Mouse (Mus musculus): ENCODE results near the gene Sncb. TPM values are rescaled to one million over a fixed set of nuclear protein-coding genes. Genes with fewer than 3 reads are reported as not detected.

Sncb gene
- polyA plus RNA-seq (2015; fragmentation: Nextera tagmentation; extraction: Ambion mirVana), result not detected in 2 replicates

GRCm38 (mm10) chr13:54766192-54766768 lies at the start of gene Sncb:
Gene Sncb, minus strand, starts transcription at chr13:54766595.
- ATAC-seq (replicated peaks; ENCODE audit: low FRiP score, low read depth), result no peak
- WGBS, result 2% methylated on average over 35 of the region's 35 CpGs

GRCm38 (mm10) chr13:54813381-54813780 lies 47.0 kb upstream of the Sncb start:
- DNase-seq (ENCODE audit: low spot score), result no peak
- 84% methylated on average over 9 of the region's 9 CpGs for WGBS
- no peak for ATAC-seq (replicated peaks; ENCODE audit: low FRiP score, low read depth)
- no peak overlapping the region for H3K4me3 ChIP-seq (replicated peaks; ENCODE audit: low read depth, low read length)
- H3K4me2 ChIP-seq (ENCODE audit: low read length), result no peak overlapping the region
- H3K27me3 ChIP-seq (ENCODE audit: insufficient read depth, low read length), result no peaks in the 10 kb centered on the region
- H3K9ac ChIP-seq (ENCODE audit: low read depth, low read length), result no peak overlapping the region
- TF ChIP-seq CTCF (IDR thresholded peaks at IDR 0.05; ENCODE audit: low read depth), result no peak
- H3K27ac ChIP-seq, result no peak overlapping the region
- H3K9me3 ChIP-seq (replicated peaks; ENCODE audit: low read length), result no peaks in the 10 kb centered on the region
- H3K4me1 ChIP-seq (replicated peaks; ENCODE audit: insufficient read depth, low read length), result no peaks in the 10 kb centered on the region
- no peaks in the 10 kb centered on the region for H3K36me3 ChIP-seq (ENCODE audit: insufficient read depth, low read length)

More at GRCm38 (mm10) chr13:54766192-54766768, at the start of gene Sncb:
- peaks cover 39% of the 10 kb centered on the region for H3K27me3 ChIP-seq (ENCODE audit: insufficient read depth, low read length)
- peak within 1 kb of the TSS; percentile 17 for H3K4me3 ChIP-seq (replicated peaks; ENCODE audit: low read depth, low read length)
- H3K36me3 ChIP-seq (ENCODE audit: insufficient read depth, low read length), result no peaks in the 10 kb centered on the region
- H3K27ac ChIP-seq, result no peak within 1 kb of the TSS
- DNase-seq (ENCODE audit: low spot score), result peak; percentile 61
- H3K9ac ChIP-seq (ENCODE audit: low read depth, low read length), result no peak within 1 kb of the TSS
- H3K9me3 ChIP-seq (replicated peaks; ENCODE audit: low read length), result no peaks in the 10 kb centered on the region
- peak within 1 kb of the TSS; percentile 47 for H3K4me2 ChIP-seq (ENCODE audit: low read length)
- TF ChIP-seq CTCF (IDR thresholded peaks at IDR 0.05; ENCODE audit: low read depth), result peak; percentile 79
- peaks cover 8% of the 10 kb centered on the region for H3K4me1 ChIP-seq (replicated peaks; ENCODE audit: insufficient read depth, low read length)

GRCm38 (mm10) chr13:54811476-54811875 lies 45.1 kb upstream of the Sncb start:
- Histone ChIP-seq H3K36me3 (ENCODE audit: insufficient read depth, low read length) (no peaks in the 10 kb centered on the region), H3K9ac (ENCODE audit: low read depth, low read length) (no peak overlapping the region), H3K9me3 (replicated peaks; ENCODE audit: low read length) (no peaks in the 10 kb centered on the region), H3K27ac (no peak overlapping the region), H3K4me2 (ENCODE audit: low read length) (no peak overlapping the region), H3K4me3 (replicated peaks; ENCODE audit: low read depth, low read length) (no peak overlapping the region), H3K4me1 (replicated peaks; ENCODE audit: insufficient read depth, low read length) (no peaks in the 10 kb centered on the region), H3K27me3 (ENCODE audit: insufficient read depth, low read length) (no peaks in the 10 kb centered on the region)
- ATAC-seq (replicated peaks; ENCODE audit: low FRiP score, low read depth) (no peak), DNase-seq (ENCODE audit: low spot score) (no peak)
- 50% methylated on average over 7 of the region's 7 CpGs for WGBS
- no peak for TF ChIP-seq CTCF (IDR thresholded peaks at IDR 0.05; ENCODE audit: low read depth)

GRCm38 (mm10) chr13:54808067-54808466 lies 41.7 kb upstream of the Sncb start:
- no peak for ATAC-seq (replicated peaks; ENCODE audit: low FRiP score, low read depth)

GRCm38 (mm10) chr13:54806434-54806976 lies 40.1 kb upstream of the Sncb start:
- no peaks in the 10 kb centered on the region for H3K36me3 ChIP-seq (ENCODE audit: insufficient read depth, low read length)
- ATAC-seq (replicated peaks; ENCODE audit: low FRiP score, low read depth), result peak; percentile 43
- H3K4me3 ChIP-seq (replicated peaks; ENCODE audit: low read depth, low read length), result no peak overlapping the region
- no peak overlapping the region for H3K4me2 ChIP-seq (ENCODE audit: low read length)
- TF ChIP-seq CTCF (IDR thresholded peaks at IDR 0.05; ENCODE audit: low read depth), result no peak
- DNase-seq (ENCODE audit: low spot score), result peak; percentile 56
- no peaks in the 10 kb centered on the region for H3K4me1 ChIP-seq (replicated peaks; ENCODE audit: insufficient read depth, low read length)
- H3K27ac ChIP-seq, result no peak overlapping the region
- no peaks in the 10 kb centered on the region for H3K9me3 ChIP-seq (replicated peaks; ENCODE audit: low read length)
- 13% methylated on average over 13 of the region's 13 CpGs for WGBS
- H3K9ac ChIP-seq (ENCODE audit: low read depth, low read length), result no peak overlapping the region
- no peaks in the 10 kb centered on the region for H3K27me3 ChIP-seq (ENCODE audit: insufficient read depth, low read length)

More at GRCm38 (mm10) chr13:54808067-54808466, 41.7 kb upstream of the Sncb start:
- H3K9ac ChIP-seq (ENCODE audit: low read depth, low read length), result no peak overlapping the region
- no peak for DNase-seq (ENCODE audit: low spot score)
- 75% methylated on average over 12 of the region's 12 CpGs for WGBS
- H3K4me1 ChIP-seq (replicated peaks; ENCODE audit: insufficient read depth, low read length), result no peaks in the 10 kb centered on the region
- no peak for TF ChIP-seq CTCF (IDR thresholded peaks at IDR 0.05; ENCODE audit: low read depth)
- H3K27ac ChIP-seq, result no peak overlapping the region
- no peaks in the 10 kb centered on the region for H3K27me3 ChIP-seq (ENCODE audit: insufficient read depth, low read length)
- no peak overlapping the region for H3K4me2 ChIP-seq (ENCODE audit: low read length)
- no peak overlapping the region for H3K4me3 ChIP-seq (replicated peaks; ENCODE audit: low read depth, low read length)
- no peaks in the 10 kb centered on the region for H3K9me3 ChIP-seq (replicated peaks; ENCODE audit: low read length)
- H3K36me3 ChIP-seq (ENCODE audit: insufficient read depth, low read length), result no peaks in the 10 kb centered on the region

- no peak overlapping the region for H3K4me3 ChIP-seq (replicated peaks; ENCODE audit: low read depth, low read length)
- H3K9ac ChIP-seq (ENCODE audit: low read depth, low read length), result no peak overlapping the region
- no peaks in the 10 kb centered on the region for H3K4me1 ChIP-seq (replicated peaks; ENCODE audit: insufficient read depth, low read length)
- DNase-seq (ENCODE audit: low spot score) (no peak), ATAC-seq (replicated peaks; ENCODE audit: low FRiP score, low read depth) (no peak)
- no peaks in the 10 kb centered on the region for H3K36me3 ChIP-seq (ENCODE audit: insufficient read depth, low read length)
- H3K27ac ChIP-seq, result no peak overlapping the region
- no peak overlapping the region for H3K4me2 ChIP-seq (ENCODE audit: low read length)
- peak; percentile 57 for TF ChIP-seq CTCF (IDR thresholded peaks at IDR 0.05; ENCODE audit: low read depth)
- WGBS, result 37% methylated on average over 21 of the region's 21 CpGs
- H3K9me3 ChIP-seq (replicated peaks; ENCODE audit: low read length), result no peaks in the 10 kb centered on the region
- no peaks in the 10 kb centered on the region for H3K27me3 ChIP-seq (ENCODE audit: insufficient read depth, low read length)
These were observed 38.9 kb upstream of the Sncb start for GRCm38 (mm10) chr13:54805134-54805838.

All from kidney, postnatal 0 days (tissue).